Mouse (Mus musculus) heart, adult 2 months (tissue): Measurements from ENCODE around the gene Cyp4f15.

Source experiments
- CTCF ChIP-seq: fragments of 200-600 bp; IDR thresholded peaks from 2 replicates; pipeline ENCODE4 v1.8.1; 2022; ENCODE audit warnings: antibody characterized with exemption, mild to moderate bottlenecking, moderate library complexity
- EP300 ChIP-seq: fragments of 200-500 bp; IDR thresholded peaks from 2 replicates; pipeline ENCODE4 v1.6.1; 2011; ENCODE audit warnings: low read depth, low read length, control low read depth; ENCODE audit not compliant: insufficient read depth
- POLR2A ChIP-seq: fragments of 200-500 bp; IDR thresholded peaks from 2 replicates; pipeline ENCODE4 v1.6.1; 2011; ENCODE audit warnings: mild to moderate bottlenecking, low read depth, low read length, control low read depth; ENCODE audit not compliant: insufficient read depth

DNA sequence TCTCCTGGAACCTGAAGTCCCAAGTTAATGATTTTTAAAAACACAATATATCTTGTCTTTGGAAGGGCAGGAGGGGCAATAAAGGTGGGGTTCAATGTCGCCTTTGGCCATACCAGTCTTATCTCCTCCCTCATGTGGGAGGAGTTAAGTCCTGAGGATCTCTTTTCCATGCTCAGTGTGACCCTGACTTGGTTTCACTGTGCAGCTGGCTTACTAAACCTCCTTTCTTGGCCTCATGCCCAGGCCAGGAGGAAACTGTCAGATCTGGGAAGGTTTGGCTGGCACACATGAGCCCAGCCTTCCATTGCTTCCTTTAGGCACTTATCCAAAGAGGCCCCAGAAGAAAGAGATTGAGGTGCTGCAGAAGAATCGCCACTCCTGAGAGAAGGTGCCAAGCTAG is 26.7 kb upstream of the Cyp4f15 start, which contains the start of gene Cyp4f40:
- TF ChIP-seq CTCF, result no peak
- no peak for TF ChIP-seq POLR2A
- no peak for TF ChIP-seq EP300
